Mouse (Mus musculus) brain, embryonic 18.5 days (tissue): Measurements from ENCODE around the gene Polr1a.

ENCODE experiments used
- DNase-seq: peaks from one replicate; pipeline ENCODE4 v3.0.0-alpha.2; 2012; ENCODE audit warnings: low read depth, low spot score

Polr1a gene

DNA sequence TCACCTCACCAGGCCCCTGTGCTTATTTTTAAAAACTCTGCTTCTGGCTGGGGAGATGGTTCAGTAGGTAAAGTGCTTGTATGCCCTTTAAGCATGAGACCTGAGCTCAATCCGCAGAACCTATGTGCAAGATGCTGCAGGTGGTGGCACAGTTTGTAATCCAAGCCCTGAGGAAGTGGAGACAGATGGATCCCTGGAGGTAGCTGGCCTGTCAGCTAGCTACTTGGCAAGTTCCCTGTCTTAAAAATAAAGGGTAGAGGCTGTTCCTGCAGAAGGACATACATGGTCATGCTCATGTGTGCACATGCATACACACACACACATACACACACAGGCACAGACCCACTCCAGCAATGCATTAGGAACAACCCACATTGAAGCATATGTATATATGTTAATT lies 88.4 kb downstream of the Polr1a start:
- DNase-seq, result no peak

DNA sequence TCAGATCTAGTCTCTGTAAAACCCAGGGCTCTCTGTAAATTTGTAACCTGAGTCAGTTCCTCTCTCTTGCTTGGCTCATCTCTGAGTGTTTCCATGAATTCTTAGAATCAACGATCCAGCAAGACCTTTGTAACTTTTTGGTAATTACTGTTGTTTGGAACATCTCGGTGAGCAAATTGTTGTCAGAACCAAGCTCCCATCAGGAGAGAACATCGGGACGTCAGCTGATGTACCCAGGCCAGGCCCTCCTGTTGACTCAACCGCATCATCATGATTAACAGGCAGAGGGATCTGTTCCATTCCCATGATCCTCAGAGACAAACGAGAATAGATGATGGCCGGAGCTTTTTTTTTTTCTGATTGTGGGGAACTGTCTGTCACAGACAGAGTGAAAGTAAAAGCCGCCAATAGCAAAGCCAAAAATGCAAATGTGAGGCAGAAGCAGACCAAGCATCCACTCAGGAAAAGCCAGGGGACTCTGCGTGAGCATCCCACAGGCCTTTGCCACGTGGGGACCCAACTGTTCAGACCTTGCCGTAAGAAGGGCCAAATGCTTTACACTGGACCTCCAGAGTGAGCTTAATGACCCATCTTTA lies 91.2 kb downstream of the Polr1a start:
- DNase-seq, result no peak

DNA sequence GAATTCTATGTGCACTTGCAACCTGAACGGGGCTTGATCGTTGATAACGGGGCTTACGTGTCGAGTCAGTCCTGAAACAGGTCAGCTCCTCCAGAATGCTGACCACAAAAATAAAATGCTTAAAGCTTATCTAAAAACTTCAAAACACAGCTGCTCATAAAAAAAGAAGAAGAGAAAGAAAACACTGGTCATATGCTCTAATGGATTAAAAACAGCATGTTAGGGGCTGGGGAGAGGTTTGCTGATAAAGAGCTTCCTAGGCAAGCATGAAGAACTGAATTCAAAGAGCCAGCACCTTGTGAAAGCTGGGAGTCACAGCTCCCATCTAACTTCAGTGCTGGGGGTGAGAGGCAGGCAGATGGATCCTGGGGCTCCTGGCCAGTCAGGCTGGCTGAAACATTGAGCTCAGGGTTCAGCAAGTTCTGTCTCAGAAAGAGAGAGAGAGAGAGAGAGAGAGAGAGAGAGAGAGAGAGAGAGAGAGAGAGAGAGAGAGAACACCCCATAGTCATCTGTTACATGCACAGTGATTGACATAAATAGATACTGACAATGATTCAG lies 92.4 kb downstream of the Polr1a start:
- no peak for DNase-seq

DNA sequence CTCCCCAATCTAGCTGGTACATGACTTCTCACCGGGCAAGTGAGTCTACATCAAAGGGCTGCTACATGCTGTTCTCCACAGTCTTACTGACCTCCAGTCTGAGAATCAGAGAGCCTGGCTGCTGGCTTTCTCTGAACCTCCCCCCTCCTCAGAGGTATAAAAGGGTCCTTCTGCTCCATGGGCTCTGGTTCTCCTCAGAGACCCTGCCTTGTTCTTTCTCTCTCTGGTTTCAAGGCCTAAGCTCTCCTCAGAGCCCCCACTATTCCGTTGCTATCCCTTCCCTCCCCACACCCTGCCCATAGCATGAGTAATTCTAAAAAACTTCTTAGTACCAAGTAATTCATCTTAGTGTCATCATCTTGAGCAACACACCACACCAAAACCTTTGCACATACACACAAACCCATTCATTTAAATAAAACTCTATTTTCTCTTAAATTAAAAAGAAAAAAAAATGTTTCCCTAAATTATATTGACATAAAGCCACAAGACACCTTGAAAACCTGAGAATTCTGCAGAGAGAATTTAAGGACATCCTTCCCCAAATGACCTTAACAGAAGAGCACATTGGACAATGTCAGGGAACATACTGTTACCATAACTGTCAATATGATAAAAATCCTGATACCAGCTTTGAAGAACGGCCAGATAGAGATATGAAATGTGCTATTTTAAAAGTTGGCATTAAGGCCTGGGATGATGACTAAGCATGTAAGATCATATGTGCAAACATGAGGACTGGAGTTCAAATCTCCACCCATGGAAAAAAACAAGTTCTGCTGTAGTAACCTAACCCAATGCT lies 98.8 kb downstream of the Polr1a start:
- DNase-seq, result no peak

DNA sequence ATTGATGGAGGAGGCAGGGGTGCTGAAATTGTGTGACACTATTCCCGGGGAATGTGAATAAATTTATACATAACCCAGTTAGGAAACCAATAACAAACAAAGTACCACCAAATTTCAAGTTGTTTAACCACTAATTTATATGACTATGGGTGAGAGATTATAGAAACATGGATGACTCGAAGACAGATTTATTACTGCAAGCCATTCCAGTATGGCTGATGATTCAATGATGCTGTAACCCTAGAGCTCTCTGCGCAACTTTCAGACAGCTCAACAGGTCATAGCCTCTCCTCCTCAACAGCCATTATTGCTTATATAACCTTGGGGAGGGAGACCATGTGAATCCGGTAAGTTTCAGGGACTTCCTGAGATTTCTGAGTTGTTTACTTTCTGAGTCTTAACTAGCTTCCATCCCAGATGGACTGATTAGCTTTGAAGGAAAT lies 99.4 kb downstream of the Polr1a start:
- DNase-seq, result no peak

DNA sequence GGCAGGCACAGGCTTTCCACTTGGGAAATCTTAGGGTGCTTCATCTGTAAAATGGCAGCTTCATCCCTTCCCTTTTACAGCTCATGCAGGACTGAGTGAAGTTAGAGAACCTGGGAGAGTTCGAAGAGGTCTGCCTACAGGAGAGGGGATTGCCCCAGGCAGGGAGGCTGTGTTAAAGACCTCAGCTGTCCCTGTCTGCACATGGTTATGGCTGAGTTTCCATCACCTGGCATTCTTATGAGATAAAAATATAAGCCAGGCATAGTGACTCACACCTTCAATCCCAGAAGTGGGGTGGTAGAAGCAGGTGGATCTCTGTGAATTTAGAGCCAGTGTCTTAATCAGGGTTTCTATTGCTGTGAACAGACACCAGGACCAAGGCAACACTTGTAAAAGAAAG lies 100.6 kb downstream of the Polr1a start:
- no peak for DNase-seq

DNA sequence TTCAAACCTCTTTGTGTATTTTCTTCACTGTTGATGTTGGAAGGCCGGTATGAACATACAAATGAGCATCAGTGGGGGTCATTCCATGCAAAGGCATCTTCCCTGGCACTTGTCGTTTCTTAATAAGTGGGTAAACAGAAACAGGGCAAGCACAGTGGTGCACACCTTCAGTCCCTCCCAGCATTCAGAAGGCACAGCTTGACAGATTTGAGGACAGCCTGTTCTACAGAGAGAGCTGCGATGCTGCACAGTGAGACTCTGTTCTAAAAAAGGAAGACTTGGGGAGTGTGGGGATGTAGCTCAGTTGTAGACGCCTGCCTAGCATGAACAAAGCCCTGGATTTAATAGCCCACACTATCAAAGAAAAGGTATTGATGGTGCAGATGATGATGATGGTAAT lies 105.2 kb downstream of the Polr1a start:
- no peak for DNase-seq

DNA sequence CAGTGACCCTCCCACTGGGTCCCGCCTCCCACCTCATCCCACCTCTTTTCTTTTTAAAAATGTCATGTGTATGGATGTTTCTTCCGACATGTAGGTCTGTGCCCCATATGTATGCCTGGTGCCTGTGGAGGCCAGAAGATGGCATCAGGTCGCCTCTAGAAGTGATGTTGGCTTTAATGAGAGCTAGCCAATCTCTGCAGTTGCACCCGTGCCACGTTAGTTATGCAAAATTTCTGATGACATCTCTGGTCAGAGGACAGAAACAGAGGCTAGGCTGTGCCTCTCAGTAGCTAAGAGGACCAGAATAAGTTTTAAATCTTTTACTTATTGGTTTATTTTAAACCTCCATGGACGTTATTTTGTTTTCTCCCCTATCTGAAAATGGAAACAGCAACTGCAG lies 109.2 kb downstream of the Polr1a start:
- DNase-seq, result no peak

DNA sequence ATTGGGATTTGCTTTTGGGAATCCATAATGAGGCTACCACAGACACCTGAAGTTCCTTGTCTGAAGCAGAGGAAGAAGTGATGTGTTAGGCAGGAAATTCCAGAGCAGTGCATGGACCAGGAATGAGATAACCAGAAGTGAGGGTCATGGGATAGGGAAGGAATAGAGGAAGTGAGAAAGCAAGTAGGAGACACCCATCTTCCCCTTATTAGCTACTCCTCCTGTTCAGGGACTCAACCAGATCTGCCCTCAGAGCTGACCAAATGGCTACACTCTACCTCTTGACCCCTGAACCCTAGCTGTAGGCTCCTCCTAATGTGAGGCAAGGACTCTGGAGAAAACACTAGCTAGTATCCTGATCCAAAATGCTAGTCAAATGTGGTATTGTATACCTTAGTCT lies 116.6 kb downstream of the Polr1a start:
- no peak for DNase-seq

DNA sequence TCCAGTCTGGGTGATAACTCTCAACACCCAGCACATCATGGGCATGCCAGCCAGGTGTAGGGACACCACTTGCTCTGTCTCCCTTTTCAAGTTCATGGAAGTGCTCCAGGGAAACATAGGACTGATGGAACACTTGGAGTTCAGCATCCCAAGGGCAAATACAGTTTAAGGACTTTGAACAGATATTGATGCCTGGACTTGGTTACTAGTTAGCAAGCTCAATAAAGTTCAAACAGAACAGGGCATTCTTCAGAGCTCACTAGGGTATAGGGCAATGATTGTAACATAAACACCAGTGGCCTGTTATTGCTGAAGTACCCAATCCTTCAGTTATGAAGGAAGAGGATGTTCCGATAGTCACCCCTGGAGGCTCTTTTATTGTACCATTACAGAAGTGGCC lies 119.2 kb downstream of the Polr1a start:
- no peak for DNase-seq

DNA sequence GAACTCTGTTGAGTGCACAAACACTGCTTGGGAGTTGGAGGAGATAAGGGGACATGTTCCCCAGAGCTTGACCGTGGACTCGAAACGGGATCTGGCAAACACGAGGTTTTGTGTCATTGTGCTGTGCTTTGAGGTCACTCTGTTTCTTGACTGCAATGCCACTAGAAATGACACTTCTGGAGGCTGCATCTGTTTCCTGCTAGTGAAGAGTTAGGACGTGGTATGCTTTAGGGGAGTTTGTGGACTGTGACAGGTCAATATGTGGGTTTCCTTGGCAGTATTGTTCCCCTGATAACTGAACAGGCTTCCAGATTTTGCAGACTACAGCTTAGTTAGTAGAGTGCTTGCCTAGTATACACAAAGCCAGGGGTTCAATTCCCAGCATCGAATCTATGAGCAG lies 120.8 kb downstream of the Polr1a start:
- DNase-seq, result no peak
